Mouse (Mus musculus) MEL (cell line): ENCODE data around the gene Wwtr1.

ENCODE experiments used
- CHD2 ChIP-seq: IDR thresholded peaks from 2 replicates; pipeline ENCODE4 v1.6.1; 2011; ENCODE audit warnings: low read length, improper control_type of control experiment
- CTCF ChIP-seq, 3 experiments: IDR thresholded peaks in 2 of 3; conservative IDR thresholded peaks in 1 of 3; 2 replicates each; pipeline ENCODE4 v1.5.1; 2011 to 2012; ENCODE audit warnings: low read length in 3 of 3, low read depth in 2 of 3, mild to moderate bottlenecking in 2 of 3, improper control_type of control experiment in 1 of 3, inconsistent platforms in 1 of 3, mixed read lengths in 1 of 3, moderate library complexity in 1 of 3; ENCODE audit not compliant: control insufficient read depth in 1 of 3, insufficient read depth in 1 of 3, poor library complexity in 1 of 3, severe bottlenecking in 1 of 3
- EP300 ChIP-seq, 2 experiments: IDR thresholded peaks; 2 replicates each; pipeline ENCODE4 v1.6.1; 2011; ENCODE audit warnings: improper control_type of control experiment in 2 of 2, low read length in 2 of 2, low read depth in 1 of 2, mild to moderate bottlenecking in 1 of 2
- ETS1 ChIP-seq: IDR thresholded peaks from 2 replicates; pipeline ENCODE4 v1.6.1; 2012; ENCODE audit warnings: low read depth, mild to moderate bottlenecking, inconsistent platforms, low read length, improper control_type of control experiment, moderate library complexity
- GATA1 ChIP-seq: IDR thresholded peaks from 2 replicates; pipeline ENCODE4 v1.6.1; 2011; ENCODE audit warnings: low read depth, low read length, improper control_type of control experiment
- MAFK ChIP-seq: IDR thresholded peaks from 2 replicates; pipeline ENCODE4 v1.6.1; 2011; ENCODE audit warnings: low read depth, mild to moderate bottlenecking, low read length, improper control_type of control experiment, borderline replicate concordance
- MAX ChIP-seq: IDR thresholded peaks from 2 replicates; pipeline ENCODE4 v1.6.1; 2011; ENCODE audit warnings: low read length, improper control_type of control experiment
- NELFE ChIP-seq: IDR thresholded peaks from 2 replicates; pipeline ENCODE4 v1.6.1; 2011; ENCODE audit warnings: low read depth, low read length, improper control_type of control experiment
- POLR2A ChIP-seq, 2 experiments: IDR thresholded peaks; 2 replicates each; pipeline ENCODE4 v1.6.1; 2011 to 2012; ENCODE audit warnings: low read length in 2 of 2, mild to moderate bottlenecking in 2 of 2, control low read depth in 1 of 2, improper control_type of control experiment in 1 of 2, low read depth in 1 of 2, moderate library complexity in 1 of 2; ENCODE audit not compliant: control insufficient read depth in 1 of 2, insufficient read depth in 1 of 2, poor library complexity in 1 of 2
- POLR2AphosphoS5 ChIP-seq: IDR thresholded peaks from 2 replicates; pipeline ENCODE4 v1.6.1; 2012; ENCODE audit warnings: low read depth, borderline replicate concordance, mild to moderate bottlenecking, inconsistent platforms, low read length, moderate library complexity, mixed read lengths
- RCOR1 ChIP-seq: IDR thresholded peaks from 2 replicates; pipeline ENCODE4 v1.6.1; 2012; ENCODE audit warnings: low read depth, mild to moderate bottlenecking, inconsistent platforms, low read length, improper control_type of control experiment
- TBP ChIP-seq: IDR thresholded peaks from 2 replicates; pipeline ENCODE4 v1.8.0; 2011; ENCODE audit warnings: low read depth, low read length, improper control_type of control experiment
- USF1 ChIP-seq: IDR thresholded peaks from 2 replicates; pipeline ENCODE4 v1.6.1; 2014; ENCODE audit warnings: low read depth, mild to moderate bottlenecking, inconsistent platforms, low read length, improper control_type of control experiment, moderate library complexity

- TF ChIP-seq CTCF (IDR thresholded peaks at IDR 0.05 in 2 of 3, conservative IDR thresholded peaks at IDR 0.05 in 1 of 3; ENCODE audit: control insufficient read depth in 1 of 3, insufficient read depth in 1 of 3, low read depth in 2 of 3, low read length in 3 of 3, poor library complexity in 1 of 3, severe bottlenecking in 1 of 3), result no peak
- no peak for TF ChIP-seq POLR2AphosphoS5
- TF ChIP-seq MAX, result no peak
- no peak for TF ChIP-seq NELFE
- no peak for TF ChIP-seq EP300 (IDR thresholded peaks at IDR 0.05; ENCODE audit: low read depth in 1 of 2, low read length in 2 of 2)
- TF ChIP-seq POLR2A (IDR thresholded peaks at IDR 0.05; ENCODE audit: control insufficient read depth in 1 of 2, insufficient read depth in 1 of 2, low read depth in 1 of 2, low read length in 2 of 2, poor library complexity in 1 of 2), result no peak
- no peak for TF ChIP-seq RCOR1
- TF ChIP-seq TBP, result no peak
- TF ChIP-seq GATA1, result no peak
- TF ChIP-seq CHD2, result no peak
- no peak for TF ChIP-seq USF1
- no peak for TF ChIP-seq ETS1
- TF ChIP-seq MAFK, result no peak
These were observed 69.7 kb downstream of the Wwtr1 start for GRCm38 (mm10) chr3:57505991-57506390.
